Mouse (Mus musculus) liver, adult 2 months (tissue): ENCODE data around the gene Aldh1a1.

Source experiments
- CTCF ChIP-seq: fragments of 200-500 bp; IDR thresholded peaks from 2 replicates; pipeline ENCODE4 v1.5.1; 2011; ENCODE audit warnings: low read depth, low read length, control low read depth
- POLR2A ChIP-seq: fragments of 200-500 bp; IDR thresholded peaks from 2 replicates; pipeline ENCODE4 v1.6.1; 2011; ENCODE audit warnings: low read length, control low read depth; ENCODE audit not compliant: insufficient read depth; ENCODE audit errors: extremely low read depth

GRCm38 (mm10) chr19:20633876-20634691 lies 141.6 kb downstream of the Aldh1a1 start:
- TF ChIP-seq CTCF (no peak), POLR2A (no peak)
